Mouse (Mus musculus) embryo, embryonic 10.5 days (tissue): Measurements from ENCODE around the gene Cwc27.

Experiments used
- DNase-seq: peaks from one replicate; pipeline ENCODE4 v3.0.0-alpha.2; 2015; ENCODE audit warnings: low spot score

Gene Cwc27

DNA sequence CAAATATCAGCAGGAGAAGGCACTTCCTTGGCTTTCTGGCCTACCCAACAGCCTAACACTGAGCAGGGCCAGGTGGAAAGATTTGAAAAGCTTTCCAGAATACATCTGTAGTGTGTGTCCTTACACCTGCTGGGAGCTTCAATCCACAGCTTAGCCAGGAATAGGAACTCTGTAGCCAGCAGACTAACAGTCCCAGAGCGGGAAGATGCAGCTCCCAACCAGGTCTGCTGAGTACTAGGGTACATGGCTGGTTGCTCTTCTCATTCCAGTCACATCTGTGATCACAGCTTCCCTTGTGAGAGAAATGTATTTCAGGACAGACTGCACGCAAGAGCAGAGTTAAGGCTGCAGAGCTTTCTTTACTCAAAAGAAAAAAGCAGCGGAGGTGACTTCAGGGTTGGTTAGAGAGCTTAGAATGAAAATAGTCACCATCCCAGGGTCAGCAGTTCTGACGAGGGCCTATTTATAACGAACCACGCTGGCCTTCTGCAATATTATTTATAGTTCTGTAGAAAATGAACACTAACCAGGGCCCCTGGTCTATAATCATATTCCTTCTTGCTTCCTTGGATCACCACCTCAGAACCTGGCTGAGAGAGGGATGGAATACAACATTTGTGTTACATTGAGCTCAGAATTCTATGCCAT lies 171.0 kb downstream of the Cwc27 start:
- no peak for DNase-seq

DNA sequence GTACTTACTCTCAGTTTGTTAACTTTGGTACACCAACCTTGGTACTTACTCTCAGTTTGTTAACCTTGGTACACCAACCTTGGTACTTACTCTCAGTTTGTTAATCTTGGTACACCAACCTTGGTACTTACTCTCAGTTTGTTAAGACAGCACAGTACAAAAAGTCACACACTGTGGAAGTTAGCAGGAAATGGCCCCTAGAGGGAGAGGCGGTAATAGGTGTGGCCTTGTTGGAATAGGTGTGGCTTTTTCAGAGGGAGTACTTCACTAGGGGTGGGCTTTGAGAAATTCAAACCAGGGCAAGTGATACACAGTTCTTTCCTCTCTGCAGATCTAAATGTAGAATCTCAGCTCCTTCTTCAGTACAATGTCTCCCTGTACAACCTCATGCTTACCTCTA lies 172.8 kb downstream of the Cwc27 start:
- no peak for DNase-seq

DNA sequence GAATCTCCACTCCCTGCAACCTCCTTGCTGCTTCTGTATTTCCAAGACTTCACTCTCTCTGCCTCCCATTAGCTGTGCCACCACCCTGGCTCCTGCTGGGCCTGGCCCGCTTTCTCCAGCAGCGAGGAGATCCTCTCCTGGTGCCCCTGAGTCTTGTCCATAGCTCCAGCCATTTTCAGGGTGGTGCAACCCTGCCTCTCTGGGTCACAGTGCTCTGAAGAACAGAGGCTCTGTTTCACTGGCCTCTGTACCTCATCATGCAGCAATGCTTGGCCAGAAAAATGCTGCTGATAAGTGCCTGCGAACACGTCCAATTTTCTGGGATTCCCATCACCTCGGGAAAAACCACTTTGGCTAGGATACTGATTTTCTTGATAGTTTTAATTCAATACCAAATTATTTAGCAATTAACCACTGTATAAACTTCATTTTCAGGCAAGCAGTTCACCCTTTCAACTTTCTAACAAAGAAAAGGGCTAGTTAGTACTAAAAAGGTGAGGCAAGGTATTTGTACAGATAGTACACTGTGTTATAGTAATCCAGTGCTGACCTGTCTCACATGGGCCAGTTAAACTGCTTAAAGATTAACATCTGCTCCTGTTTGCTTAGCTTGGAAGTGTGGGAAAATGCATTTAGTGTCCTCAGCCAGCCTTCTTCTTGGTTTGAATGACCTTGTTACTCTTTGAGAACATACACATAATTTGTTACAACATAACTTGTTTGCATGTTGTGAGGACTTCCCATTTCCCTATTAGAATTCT lies 176.1 kb downstream of the Cwc27 start:
- DNase-seq: no peak

DNA sequence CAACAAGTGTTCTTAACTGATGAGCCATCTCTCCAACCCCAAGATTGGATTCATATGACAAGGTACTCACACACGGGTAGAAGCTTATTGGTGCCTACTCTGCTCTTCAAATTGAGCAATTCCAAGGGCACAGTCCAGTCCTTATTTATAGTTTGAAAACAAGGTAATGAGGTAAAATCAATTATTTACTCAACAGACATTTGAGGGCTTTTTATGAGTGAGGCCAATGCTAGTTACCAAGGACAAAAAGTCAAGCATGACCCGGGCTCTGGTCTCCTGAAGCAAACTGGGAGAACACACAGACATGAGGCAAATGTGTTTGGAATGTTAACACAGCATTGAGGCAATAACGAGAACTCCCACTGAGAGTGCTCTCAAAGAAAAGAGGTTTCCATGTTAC lies 178.0 kb downstream of the Cwc27 start:
- DNase-seq: no peak

DNA sequence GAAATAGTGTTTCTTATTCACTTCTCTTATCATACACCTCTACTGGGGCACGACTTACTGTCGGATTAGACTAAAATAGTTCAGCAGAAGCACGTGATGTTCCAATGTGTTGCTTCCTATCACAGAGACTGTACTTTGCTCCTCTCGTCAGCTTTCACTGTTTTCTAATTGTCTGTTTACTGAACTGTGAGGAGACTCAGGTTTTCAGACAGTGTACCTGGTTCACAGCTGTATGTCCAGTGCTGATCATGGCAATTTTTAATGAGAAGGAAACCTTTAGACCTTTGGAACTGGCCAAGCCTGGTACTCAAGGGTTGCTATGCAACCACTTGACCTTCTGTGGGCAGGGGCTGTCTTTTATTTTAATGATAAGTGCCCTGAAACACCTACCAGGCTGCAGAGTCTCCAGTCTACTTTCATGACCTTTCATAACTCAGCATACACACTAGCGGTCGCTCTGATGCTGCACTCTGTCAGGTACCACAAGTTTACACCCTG lies 180.9 kb downstream of the Cwc27 start:
- no peak for DNase-seq

DNA sequence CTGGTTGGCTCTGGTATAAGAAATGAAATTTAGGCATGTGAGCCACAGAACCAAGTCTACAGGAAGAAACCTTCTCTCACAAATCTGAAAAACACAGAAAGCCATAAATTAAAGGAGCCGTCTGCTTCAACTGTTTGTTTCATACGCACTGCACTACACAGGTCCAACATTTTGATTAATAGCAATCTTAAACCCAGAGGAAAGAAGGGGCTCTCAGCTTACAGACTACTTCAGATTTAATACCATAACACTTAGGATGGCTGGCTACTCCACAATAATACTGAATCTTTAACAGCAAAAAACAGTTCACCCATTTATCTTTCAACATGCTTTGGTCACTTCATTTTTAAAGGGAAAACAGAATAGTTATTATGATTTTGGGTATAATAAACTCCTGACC lies 182.2 kb downstream of the Cwc27 start:
- no peak for DNase-seq

DNA sequence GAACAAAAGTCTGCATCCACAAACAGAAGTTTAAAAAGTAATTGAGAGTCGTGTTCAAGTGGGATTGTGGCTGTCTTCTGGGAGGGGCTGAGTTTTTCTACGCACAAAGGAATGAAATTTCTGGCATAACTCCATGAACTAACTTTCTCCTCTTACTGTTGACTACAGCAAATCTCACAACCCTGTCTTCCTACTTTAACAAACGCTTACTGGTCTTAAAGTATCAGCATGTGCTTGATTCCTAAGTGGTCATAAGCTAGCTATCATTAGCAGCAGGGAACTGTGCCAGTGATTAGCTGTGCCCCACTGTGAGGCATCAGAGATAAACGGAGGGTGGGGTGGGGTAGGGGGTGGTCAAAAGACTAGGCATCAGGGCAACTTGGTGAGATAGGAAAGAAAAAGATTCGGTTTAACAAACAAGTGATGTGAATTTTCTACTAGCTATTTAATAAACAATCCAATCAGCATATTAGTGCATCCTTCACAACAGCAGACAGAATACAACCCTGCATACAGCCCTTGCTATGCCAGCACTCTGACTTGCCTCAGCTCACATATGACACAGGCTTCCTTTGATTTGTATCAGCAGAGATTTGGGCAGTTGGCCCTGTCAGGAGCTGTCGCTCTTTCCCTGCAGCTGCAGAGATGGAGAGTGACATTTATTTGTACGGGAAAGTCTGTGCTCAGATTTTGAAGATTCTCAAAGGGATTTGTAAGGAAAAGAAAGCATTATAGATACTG lies 184.3 kb downstream of the Cwc27 start:
- DNase-seq: no peak

DNA sequence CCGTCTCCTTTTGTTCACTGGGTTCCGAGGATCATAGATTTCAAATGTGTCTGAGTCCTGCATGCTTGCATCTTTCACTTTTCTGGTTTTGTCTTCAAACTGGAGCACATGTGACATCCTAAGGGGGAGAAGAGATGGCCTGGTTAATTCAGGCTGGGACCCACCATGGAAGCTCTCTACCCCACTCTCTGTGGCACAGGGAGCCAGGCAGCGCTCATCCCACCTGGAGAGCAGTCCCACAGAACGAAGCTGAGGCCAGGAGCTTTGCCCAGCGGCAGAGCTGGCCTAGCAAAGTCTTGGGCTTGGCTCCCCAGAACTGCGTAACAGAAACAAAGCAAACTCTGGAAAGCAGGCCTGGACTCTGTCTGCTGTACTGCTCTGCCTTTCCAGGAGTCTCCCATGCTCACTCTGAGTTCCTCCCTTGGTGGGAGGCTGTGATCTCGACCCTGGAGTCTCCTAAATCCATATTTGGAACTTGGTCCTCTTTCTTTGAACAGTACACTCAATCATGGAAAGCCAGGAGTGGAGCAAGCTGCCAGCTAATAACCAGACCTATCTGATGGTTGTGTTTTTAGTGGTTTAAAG lies 185.2 kb downstream of the Cwc27 start:
- no peak for DNase-seq

DNA sequence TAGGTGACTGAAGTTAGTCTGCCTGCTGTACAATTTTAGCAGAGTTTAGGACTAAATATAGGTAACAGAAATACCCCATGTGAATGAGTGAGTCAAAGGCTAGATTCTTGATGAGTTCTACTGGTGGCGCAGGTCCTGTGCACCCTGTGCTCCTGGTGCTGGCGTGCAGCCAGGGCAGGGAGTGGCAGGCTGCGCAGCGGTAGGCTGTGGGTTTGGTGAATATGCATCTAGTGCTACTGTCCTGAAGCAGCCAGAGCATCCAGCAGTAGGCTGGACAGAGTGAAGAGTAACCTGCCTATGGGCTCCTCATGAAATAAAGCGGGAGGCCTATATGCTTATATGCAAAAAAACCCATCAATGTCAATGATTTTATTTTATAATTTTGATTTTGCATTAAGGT lies 186.1 kb downstream of the Cwc27 start:
- DNase-seq: no peak

DNA sequence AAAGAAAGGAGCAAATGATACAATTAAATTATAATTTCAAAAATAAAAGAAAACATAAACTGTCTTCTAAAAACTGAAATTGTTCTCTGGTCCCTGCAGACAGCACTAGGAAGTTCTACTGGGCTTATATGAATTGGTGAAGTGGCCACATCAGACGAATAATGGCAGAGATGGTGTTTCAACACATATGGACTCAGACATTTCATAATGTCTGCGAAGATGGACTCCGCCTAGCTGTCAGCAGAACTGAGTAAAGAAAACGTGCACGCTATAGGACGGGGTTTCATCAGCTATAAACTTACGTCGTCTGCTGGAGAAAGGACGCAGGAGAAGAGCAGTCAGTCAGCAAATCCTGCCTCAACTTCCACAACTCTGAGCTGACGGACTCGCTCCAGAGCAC lies 187.3 kb downstream of the Cwc27 start:
- DNase-seq: no peak

DNA sequence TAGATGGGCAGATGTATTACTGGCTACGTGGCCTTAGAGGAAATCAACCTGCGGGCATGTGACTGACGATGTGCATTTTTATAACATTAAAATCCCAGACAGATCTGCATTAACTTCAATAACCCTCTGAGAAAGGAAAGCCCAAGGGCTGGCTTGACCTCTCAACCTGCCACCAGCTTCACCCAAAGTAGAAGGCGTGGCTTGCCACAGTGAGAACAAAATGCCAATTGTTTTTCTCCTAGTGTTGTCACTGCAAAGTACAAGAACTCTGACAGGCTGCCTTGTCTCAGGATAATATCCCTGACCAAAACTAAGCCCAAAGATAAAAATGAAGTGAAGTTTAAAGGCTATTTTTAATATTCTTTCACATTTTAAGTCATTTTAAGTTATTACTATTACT lies 188.9 kb downstream of the Cwc27 start:
- peak; percentile 49 for DNase-seq

DNA sequence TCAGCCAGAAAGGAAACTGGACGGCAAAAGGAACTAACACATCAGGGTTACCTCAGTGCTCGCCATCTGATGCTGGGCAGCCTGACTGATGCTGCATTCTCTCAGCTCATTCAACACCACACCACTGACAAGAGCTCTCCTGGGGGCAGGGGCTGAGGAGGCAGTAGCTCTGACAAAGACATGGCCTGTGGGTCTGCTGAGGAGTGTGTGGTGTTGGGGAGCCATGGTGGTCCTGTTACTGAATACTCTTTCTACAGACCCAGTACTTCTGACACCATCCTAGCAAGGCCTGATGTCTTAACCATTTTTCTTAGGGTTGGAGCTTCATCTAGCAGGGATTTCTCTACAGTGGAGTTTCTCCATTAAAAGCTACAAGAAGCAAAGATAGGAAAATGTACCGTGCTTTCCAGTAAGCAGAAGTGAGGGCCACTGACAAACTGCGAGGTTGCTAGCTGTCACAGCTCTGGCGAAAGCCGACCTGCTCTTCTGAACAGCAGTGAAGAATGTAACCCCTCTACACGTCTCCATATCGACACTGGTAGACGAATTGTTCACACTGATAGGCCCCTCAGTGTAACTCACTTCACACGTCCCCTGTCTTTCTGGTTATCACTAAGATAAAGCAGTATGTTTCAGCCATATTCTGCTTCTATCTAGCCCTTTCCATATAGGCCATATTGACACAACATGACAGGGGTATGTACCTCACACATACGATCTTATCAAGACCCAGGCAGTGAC lies 189.6 kb downstream of the Cwc27 start:
- DNase-seq: no peak

DNA sequence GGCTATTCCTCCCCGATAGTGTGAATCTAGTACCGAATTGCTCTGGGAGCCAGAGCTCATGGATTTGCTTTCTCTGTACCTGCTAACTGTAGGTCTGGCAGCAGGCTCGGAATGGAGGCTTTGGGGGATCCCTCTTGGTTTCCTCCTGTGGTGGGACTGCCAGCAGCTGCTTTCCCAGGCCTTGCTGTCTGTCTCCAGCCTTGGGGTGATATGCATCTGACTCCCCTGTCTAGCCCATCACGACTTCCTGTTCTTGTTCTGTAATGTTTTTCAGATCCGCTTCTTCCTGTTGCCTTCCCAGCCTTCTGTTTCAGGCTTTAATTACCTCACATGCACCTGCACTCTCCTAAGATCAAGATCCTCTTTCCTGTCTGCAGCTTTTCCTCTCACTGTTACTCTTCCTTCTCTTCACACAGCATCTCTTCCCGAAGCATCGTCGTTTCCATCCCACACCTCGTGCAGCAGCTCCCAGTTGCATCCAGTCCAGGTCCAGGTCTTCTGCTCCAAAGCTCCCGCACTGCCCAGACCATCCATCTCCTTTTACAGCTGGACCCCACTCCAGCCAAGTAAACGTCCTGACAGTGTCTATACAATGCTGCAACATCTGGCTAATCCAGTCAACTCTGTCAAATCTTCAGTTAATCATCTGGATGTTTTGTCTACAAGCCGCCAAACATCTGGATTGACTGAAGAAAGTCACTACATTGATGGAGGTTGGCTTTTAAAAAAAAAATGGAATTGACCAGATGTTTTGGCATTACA lies 193.6 kb downstream of the Cwc27 start:
- no peak for DNase-seq

DNA sequence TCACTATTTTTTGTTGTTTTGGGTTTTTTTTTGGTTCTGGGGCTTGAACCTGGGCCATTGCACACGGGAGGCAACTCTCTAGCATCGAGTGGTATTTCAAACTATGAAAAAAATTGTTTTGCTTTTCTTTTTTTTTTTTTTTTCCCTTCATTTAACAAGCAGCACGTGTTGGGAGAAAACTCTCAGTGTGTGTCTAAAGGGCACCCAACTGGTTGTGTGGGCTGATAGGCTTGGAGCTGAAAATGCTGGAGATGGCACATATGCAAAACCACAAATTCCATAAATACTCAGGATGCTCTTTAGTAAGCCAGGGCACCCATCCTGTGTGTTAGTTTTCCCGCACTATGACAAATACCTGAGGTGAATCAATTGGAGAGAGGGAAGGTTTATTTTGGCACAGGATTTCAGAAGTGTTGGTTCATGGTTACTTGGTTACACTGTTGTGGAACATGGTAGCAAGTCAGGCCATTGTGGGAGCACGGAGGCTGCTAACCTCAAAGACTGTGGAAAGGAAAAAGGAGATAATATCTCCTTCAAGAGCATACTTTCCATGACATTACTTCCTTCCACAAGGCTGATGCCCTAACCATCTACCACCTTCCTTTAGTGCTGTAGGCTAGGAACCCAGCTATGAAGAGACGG lies 194.7 kb downstream of the Cwc27 start:
- DNase-seq: no peak

DNA sequence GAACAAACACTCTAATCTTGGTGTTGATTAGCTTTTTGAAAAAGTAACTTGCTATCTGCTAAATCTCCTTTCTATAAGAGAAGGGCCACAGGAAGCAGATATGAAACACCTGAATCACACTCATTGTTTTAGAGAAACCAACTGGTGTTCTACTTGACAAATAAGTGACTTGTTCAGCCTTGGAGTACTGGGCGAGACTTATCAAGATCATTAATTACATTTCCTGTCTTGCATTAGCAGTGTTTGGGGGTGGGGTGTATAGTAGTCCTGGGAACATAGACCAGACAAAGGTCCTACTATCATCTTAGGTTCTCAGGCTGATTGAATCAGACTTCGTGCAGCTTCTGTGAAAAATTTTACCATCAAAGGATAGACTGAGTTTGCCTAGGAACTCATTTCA lies 196.5 kb downstream of the Cwc27 start:
- no peak for DNase-seq

DNA sequence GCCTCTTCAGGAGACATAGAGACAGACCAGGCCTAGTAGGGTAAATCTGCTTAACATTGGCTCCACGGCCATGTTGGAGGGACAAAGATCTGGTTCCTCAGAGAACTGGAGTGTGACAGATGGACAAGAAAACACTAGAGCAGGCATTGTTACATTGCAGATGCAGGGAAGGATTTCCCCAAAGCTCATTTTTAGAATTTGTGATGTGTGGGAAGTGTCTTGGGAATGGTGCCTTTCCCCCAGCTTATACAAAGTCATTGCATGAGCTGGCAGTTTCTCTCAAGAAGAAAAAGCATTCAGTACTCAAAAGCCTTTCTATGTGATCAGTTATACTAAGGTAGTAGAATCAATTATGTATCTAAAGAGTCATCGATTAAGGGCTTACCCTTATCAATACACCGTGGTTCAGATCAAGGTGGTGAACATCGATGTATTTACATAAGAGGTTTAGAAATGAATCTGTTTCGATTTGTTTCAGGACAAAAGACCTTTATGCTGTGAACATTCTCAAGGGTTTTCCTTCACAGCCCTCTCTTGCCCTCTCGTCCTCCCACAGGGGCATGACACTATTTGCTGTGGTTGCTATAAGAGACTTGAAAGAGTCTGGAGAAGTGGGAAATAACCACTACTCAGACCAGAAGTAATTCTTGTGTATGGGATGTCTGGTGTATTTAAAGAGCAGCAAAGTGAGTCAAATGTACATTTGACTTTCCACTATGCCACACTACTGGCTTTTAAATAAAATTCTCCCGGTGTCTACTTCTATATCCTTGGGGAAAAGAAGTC lies 197.2 kb downstream of the Cwc27 start:
- DNase-seq: no peak

DNA sequence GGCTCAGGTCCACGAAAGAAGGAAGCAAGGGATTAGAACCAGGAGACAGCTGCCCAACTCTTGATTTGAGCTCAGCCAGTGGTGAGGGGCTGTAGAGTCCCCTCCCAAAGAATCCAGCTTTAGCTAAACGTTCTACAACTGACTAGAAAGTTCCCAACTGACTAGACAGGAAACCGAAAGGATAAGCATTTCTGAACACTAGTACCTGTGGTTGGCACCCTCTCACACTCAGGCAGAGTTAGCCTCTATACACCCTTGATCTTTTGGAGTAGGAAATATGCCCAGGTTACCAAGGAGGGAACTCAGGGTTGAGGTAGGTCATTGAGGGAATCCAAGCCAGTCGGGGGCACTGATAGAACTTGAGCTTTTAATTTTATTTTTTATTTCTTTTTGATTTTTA lies 199.7 kb downstream of the Cwc27 start:
- no peak for DNase-seq

DNA sequence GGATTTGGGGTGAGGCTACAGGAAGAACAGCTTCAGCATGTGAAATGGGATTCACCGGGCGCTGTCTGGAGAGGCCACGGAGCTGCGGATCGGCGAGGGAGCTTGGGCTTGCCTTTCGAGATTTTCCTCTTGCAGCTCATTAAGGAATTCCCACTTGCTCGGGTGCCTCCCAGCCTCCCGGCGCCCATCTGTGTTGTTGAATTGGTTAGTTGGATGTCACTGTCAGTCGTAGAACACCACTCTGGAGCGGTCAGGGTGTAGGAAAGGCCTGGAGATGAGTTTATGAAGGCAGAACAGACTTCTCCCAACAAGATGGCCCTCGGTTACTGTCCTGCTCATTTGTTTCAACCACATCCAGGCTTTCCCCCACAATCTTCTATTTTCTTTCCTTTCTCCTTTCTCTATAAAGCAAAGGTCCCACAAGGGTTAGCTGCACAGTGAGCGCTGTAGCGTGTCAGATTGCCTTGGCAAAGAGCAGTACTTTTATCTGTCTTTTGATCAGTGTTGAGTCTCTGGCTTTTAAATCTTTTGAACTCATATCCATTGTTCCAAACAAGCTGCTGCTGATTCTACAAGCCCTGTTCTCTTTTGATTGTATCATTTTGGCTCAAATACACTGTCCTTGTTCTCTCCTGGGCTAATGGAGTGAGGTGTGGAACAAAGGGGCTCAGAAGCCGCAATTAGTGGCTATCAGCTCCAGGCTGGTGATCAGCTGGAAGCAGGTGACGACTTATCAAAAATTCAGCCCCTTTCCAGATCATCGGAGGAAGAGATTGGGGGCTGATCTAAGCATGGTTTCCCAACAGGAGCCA lies 200.7 kb downstream of the Cwc27 start:
- no peak for DNase-seq

DNA sequence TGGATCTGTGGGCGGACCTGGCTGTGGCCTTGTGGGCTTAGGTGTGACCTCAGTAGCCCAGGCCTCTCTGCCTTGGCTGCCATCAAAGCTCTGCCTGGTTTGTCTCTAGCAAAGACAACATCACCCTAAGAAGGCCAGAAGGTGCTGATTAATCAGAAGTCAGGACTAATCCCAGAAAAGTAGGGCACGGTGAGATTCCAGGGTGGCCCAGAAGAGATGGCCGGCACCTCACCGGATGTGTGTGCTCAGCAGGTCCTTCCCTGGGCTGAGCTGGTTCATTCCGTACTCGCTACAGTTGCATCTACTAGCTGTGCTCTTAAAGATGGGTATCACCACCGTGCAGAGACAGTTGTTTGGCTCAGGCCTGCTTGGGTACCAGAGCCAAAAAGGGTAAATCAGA lies 201.8 kb downstream of the Cwc27 start:
- no peak for DNase-seq
